Mouse (Mus musculus) yolk sac, embryonic 10.5 days (tissue): ENCODE results near the gene Axl.

ENCODE experiments used
- DNase-seq: peaks from one replicate; pipeline ENCODE4 v3.0.0-alpha.2; 2017; ENCODE audit warnings: low spot score

Axl gene

DNA sequence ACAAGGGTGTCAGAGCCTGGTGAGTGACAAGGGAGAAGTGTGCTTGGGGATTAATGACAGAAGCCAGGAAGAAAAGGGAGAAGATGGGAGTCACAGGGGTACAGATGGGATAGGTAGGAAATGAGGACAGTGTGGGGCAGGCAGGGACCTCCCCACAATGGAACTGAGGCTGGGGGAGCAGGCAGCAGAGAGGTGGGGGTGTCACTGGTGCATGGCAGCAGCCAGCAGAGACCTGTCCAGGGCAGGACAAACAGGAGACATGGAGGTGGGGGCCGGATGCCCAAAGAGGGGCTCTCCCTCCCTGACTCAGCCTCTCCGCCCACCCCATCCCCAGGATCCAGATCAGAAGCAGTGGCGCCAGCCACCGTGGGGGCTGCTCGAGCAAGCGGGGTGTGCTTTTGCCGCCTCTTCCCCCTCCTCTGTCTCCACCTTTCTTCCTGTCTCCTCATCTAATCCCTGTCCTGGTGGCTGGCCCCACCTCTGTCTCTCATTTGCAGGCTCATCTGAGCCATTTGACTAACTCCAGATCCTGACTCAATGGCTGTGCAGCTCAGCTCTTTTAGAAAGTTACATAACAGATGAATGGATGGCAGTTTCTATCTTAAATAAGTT is 77.9 kb downstream of the Axl start:
- no peak for DNase-seq

DNA sequence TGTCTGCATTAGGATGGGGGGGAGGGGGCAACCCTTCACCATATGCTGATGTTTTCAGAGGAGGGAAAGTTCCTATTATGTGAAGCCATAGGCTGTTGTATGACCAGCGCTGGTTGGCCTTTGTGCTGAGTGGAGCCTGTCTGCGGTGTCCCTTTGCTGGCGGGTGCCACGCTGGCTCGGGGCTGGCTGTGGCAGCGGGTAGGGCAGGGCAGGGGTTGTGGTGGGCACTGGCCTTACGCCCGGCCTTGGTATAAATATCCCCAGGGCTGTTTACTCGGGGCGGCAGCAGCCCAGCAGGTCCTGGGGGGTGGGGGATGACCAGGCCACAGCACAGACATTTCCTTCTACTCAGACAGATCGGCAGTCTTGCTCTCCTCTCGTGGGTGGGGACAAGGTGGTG is 78.5 kb downstream of the Axl start:
- no peak for DNase-seq

DNA sequence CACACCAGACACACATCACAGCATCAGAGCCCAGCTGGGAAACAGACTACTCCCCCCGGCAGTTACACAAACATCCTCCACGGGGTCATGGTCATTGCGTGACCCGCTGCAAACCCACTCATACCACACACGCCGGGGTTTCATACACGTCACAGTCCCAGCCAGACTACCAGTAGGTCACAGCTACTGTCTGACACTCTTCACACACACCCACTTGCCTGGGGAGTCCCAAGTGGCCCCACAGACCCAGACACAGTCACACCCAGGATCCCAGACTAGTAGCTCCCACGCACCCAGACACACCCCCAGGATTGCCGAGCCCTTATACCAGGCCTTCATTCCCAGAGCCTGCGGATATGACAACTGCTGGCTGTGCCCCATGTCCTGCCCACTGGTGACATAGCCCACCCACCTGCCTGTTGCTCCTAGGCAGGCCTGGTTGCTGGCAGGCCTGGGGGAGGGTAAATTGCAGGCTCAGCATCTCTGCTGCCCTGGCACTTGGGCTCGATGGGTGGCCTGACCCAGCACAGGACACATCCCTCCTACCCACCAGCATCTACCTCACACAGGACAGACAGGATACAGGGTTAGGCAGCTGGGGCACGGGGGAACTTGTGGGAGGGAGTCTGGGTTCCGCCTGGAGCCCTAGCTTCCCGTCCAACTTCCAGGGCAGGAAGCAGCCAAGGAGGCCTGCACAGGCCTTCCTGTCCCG is 80.8 kb downstream of the Axl start:
- no peak for DNase-seq
